Mouse (Mus musculus) R1 (cell line): ENCODE results near the gene Clec4a4.

Source experiments
- DNase-seq: peaks from one replicate; pipeline ENCODE4 v3.0.0-alpha.2; 2018; ENCODE audit warnings: low read depth, low spot score

The Clec4a4 gene

DNA sequence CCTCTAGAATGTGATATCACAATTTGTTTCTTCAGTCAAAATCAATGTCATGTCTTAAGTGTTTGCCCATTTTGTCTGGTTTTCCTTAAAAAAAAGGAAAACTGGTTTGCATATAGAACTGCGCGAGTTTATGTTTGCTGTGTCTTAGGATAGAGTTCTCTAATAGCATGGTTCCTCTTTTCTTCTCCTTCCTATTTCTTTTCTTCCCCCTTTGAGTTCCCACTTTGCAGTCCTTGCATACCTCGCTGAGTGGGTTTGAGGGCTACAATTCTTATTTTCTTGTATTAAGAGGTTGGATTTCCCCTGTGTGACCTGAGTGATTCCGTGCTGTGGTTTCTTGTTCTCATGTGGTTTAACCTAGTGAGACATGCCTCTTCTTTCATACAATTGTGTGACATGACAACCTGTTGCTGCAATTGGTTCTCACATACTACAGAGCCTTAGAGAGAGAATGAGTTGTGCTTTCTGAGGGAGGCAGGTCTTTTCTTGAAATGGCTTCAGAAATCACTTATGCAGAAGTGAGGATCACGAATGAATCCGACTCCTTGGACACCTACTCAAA, at the start of gene Clec4a4:
Gene Clec4a4, plus strand, starts transcription at position 492 of the 562 bp plus-strand sequence.
- no peak for DNase-seq

DNA sequence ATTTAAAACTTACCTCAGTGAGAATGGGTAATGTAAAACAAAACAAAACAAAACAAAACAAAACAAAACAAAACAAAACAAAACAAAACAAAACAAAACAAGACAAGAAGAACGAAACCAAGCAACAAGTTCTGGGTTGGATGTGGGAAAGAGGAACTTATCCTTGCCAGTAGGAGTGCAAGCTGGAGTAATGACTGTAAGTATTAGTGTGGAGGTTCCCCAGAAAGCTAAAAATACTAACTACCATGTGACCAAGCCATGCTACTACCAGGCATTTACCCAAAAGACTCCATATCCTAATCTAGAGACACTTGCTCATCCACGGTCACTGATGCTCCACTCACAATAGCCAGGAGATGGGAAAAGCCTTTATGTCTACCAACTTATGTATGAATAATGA, 43.4 kb upstream of the Clec4a4 start:
- DNase-seq = no peak

DNA sequence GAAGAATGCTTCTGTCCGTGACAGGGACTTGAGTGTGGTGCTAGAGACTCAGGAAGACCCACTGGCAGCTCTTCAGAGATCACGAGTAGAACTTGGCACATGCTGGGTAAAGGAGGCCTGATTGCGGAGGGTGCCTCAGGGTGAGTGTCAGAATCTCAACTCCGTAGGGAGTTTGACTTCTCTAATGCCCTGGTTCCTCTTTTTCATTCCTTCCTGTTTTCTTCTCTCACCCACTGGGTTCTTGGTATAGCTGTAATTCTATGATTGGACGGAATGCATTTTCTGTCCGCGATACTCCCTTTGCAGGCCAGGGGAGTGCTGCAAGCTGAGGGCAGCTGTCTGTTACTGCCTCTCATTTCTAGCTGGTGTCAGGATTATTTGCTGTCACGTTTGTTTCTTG, 37.8 kb upstream of the Clec4a4 start, which contains the start of gene Clec4a3:
Gene Clec4a3, plus strand, starts transcription at position 115 of the 400 bp plus-strand sequence.
- no peak for DNase-seq

DNA sequence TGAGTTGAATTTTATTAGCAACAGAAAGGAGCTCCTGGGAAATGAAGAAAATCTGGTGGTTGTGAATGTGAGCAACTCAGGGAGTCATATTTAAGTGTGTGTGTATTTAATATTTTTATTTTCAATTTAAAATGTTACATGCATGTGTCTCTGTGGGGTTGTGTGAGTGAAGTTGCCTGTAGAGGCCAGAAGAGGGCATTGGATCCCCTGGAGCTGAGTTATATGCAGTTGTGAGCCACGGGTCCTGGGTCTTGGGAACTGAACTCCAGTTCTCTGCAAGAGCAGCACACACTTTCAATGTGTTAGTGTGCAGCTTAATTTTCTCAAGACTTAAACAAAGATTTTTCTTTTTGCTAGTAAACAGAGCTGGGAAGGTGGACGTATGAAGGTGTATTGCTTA, 25.6 kb upstream of the Clec4a4 start:
- DNase-seq = peak; percentile 19

DNA sequence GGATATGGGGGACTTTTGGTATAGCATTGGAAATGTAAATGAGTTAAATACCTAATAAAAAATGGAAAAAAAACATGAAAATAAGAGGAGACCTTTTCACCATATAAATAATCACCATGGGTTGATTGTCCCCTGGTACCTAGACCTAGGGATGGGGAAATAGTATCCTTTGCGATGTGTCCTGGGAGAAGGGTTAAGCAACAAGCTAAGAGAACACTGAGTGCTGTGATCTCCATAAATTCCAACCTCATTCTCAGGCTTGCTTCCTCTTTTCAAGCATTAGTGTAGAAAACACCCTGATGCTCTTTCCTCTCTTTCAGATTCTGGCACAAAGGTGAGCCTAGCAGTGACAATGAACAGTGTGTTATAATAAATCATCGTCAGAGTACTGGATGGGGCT, 21.1 kb upstream of the Clec4a4 start:
- no peak for DNase-seq

DNA sequence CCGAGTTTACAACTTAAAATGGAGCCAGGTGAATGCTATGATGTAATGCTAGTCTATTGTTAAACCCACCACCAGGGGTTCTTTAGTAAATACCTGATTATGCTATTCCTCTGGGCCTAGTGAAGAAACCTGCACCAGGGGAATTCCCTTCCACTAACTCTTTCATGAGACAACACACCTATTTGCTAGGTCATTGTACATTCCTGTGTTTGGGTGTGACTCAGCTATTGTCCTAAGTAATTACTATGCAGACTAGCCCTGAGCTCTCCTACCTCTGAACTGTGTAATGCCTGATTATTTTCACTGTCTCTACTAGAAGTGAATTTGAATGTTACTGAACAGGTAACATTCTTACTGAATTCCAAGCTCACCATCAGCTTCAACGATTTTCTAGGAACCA, 14.5 kb downstream of the Clec4a4 start:
- peak; percentile 95 for DNase-seq

DNA sequence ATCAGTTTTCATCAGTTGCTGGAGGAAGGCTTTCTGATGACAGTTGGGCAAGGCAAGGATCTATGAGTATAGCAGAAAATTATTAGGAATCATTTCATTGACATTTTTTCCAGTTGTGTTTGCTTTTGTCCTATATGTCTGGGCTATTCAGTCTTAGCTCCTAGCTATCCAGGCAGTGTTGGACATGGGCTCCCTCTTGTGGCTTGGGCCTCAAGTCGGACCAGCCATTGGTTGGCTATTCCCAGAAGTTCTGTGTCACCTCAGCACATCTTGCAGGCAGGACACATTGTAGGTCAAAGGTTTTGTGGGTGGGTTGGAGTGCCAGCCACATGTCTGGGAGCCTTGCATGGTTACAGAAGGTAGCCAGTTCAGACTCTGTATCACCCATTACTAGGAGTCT, 15.4 kb downstream of the Clec4a4 start:
- peak; percentile 77 for DNase-seq

DNA sequence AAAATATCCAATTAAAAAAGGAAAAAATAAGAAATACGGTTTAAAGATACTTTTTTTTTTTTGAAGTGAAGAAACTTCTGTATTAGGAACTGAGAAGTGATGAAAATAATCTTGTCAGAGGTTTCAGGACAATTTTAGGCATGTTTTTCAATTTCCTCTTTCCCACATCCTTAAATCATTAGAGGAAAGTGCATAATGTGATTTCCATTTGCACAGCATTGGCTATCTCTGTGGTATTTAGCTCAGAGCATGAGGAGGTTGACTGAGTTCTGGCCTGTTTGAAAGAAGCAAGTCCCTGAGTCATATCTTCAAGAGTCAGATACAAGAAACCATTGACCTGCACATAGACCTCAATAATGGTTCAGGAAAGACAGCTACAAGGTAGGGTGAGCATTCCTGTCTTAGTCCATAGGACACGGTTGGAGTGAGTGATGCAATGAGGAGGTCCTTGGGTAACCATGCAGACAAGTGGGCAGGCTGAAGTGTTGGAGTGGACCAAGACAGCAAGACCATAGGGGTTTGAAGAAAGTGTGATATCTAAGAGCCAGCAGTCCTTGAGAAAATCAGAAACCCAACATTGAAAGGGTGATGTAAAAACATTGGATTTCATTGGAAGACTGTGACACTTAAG, 59.7 kb downstream of the Clec4a4 start, which contains the start of gene Clec4b1:
Gene Clec4b1, plus strand, starts transcription at position 221 of the 631 bp plus-strand sequence.
- no peak for DNase-seq
